In the genomic region with DNA sequence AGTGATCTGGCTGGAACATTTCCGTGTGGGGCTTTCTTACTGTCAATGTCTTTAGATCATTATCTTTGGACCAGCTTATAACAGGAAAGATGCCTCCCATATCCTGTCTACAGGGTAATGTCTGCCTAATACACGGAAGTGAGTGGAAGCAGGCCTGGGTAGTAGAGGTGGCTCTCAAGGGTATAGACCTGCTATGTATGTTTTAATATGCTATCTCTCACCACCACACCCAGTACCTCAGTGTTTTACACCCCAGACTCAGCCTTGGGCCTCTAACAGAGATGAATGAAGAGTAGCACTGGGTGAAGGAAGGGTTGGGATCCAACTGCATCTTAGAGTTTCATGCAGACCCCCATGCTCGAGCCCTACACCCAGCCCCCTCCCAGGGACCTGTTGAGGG, we compare ENCODE assay signal across 23 mouse cellular contexts. TPM values are rescaled to one million over a fixed set of nuclear protein-coding genes. Genes with fewer than 3 reads are reported as not detected.
"Had no signal": no experiment of that assay in that cellular context is flagged by ENCODE, and none has a peak within 500 bp of the region (broad histone marks: within the 10 kb centered on the region; RNA-seq: fewer than 3 reads in every experiment).

No protein-coding gene starts in this region.

- H3K36me3 ChIP-seq: limb, embryonic 12.5 days; limb, embryonic 15.5 days; midbrain, embryonic 15.5 days; neural tube, embryonic 12.5 days; neural tube, embryonic 15.5 days; stomach, embryonic 15.5 days had no signal

- ATAC-seq: inflammation-experienced regulatory T-cells, adult 6 months; intestine, embryonic 16.5 days; midbrain, embryonic 15.5 days had no signal

- H3K27ac ChIP-seq: limb, embryonic 12.5 days; limb, embryonic 15.5 days; midbrain, embryonic 15.5 days; neural tube, embryonic 12.5 days; neural tube, embryonic 15.5 days; stomach, embryonic 15.5 days had no signal

- DNase-seq: kidney, adult 18-20 months; kidney, adult 9 months; kidney, postnatal 14 days; kidney, postnatal 4 days; layer of hippocampus, adult 9-11 months; lung, adult 2 months; lung, postnatal 14 days; lung, postnatal 4 days; retina, postnatal 1 day; right cerebral cortex, postnatal 25 days; spleen, adult 18-20 months; thymus, postnatal 36 days had no signal

- H3K27me3 ChIP-seq: limb, embryonic 12.5 days; limb, embryonic 15.5 days; midbrain, embryonic 15.5 days; neural tube, embryonic 12.5 days; neural tube, embryonic 15.5 days; stomach, embryonic 15.5 days had no signal

- H3K4me1 ChIP-seq: limb, embryonic 12.5 days; limb, embryonic 15.5 days; midbrain, embryonic 15.5 days; neural tube, embryonic 12.5 days; neural tube, embryonic 15.5 days; stomach, embryonic 15.5 days had no signal

- H3K4me3 ChIP-seq: limb, embryonic 12.5 days; limb, embryonic 15.5 days; midbrain, embryonic 15.5 days; neural tube, embryonic 12.5 days; neural tube, embryonic 15.5 days; stomach, embryonic 15.5 days had no signal

- H3K9ac ChIP-seq: limb, embryonic 12.5 days; limb, embryonic 15.5 days; midbrain, embryonic 15.5 days; neural tube, embryonic 12.5 days; neural tube, embryonic 15.5 days; stomach, embryonic 15.5 days had no signal

- H3K4me2 ChIP-seq: limb, embryonic 12.5 days; limb, embryonic 15.5 days; midbrain, embryonic 11.5 days; midbrain, embryonic 15.5 days; neural tube, embryonic 12.5 days; neural tube, embryonic 15.5 days; stomach, embryonic 15.5 days had no signal

- H3K9me3 ChIP-seq: limb, embryonic 15.5 days; midbrain, embryonic 15.5 days; neural tube, embryonic 12.5 days; neural tube, embryonic 15.5 days; stomach, embryonic 15.5 days had no signal

RNA-seq across cellular contexts. Expression of a gene that starts 23.3 kb away (rescaled TPM):
- total RNA-seq: megakaryocyte progenitor cell, adult 5-6 weeks; megakaryocyte-erythroid progenitor cell, adult 5-6 weeks had no signal
- polyA plus RNA-seq: inflammation-experienced regulatory T-cells, adult 6 months had no signal
